Mouse (Mus musculus): ENCODE data around the gene Wfdc10.

Gene Wfdc10

GRCm38 (mm10) chr2:164700959-164701358 lies 45.1 kb downstream of the Wfdc10 start:
- DNase-seq (ENCODE audit: low read depth in 1 of 2, low spot score in 2 of 2) = no peak

- DNase-seq (ENCODE audit: low read depth in 1 of 2, low spot score in 2 of 2) = no peak
These were observed 45.9 kb downstream of the Wfdc10 start for GRCm38 (mm10) chr2:164701761-164702160.

GRCm38 (mm10) chr2:164704235-164704634 lies 48.4 kb downstream of the Wfdc10 start:
- no peak for DNase-seq (ENCODE audit: low read depth in 1 of 2, low spot score in 2 of 2)

- DNase-seq (ENCODE audit: low read depth in 1 of 2, low spot score in 2 of 2) = no peak
These were observed 49.5 kb downstream of the Wfdc10 start for GRCm38 (mm10) chr2:164705328-164705727.

- DNase-seq (ENCODE audit: low read depth in 1 of 2, low spot score in 2 of 2) = no peak
These were observed 50.1 kb downstream of the Wfdc10 start for GRCm38 (mm10) chr2:164705991-164706390.
